Mouse (Mus musculus) intestine, postnatal 0 days (tissue): ENCODE results near the gene Ap3m1. TPM values are rescaled to one million over a fixed set of nuclear protein-coding genes. Genes with fewer than 3 reads are reported as not detected.

ENCODE experiments used
- ATAC-seq: fragments of 200-750 bp; cut with Nextera tagmentation; 2 replicates; pipeline ENCODE4 v1.8.0; 2017; ENCODE audit warnings: mild to moderate bottlenecking, moderate TSS enrichment, moderate library complexity
- H3K27ac ChIP-seq: fragments of 300-500 bp; sonication (generic); 2 replicates; pipeline ENCODE4 v1.5.1; 2014; ENCODE audit warnings: mild to moderate bottlenecking, low read depth, low read length, moderate library complexity
- H3K27me3 ChIP-seq: fragments of 300-500 bp; sonication (generic); replicated peaks from 2 replicates; pipeline ENCODE4 v1.6.1; 2014; ENCODE audit warnings: low read length, mixed read lengths; ENCODE audit not compliant: control insufficient read depth, insufficient read depth
- H3K36me3 ChIP-seq: fragments of 300-500 bp; sonication (generic); 2 replicates; pipeline ENCODE4 v1.6.1; 2014; ENCODE audit warnings: mild to moderate bottlenecking, moderate library complexity; ENCODE audit not compliant: control insufficient read depth, insufficient read depth
- H3K4me1 ChIP-seq: fragments of 300-500 bp; sonication (generic); replicated peaks from 2 replicates; pipeline ENCODE4 v1.6.1; 2014; ENCODE audit warnings: antibody characterized with exemption, low read length, mixed read lengths; ENCODE audit not compliant: control insufficient read depth, insufficient read depth
- H3K4me2 ChIP-seq: fragments of 300-500 bp; sonication (generic); replicated peaks from 2 replicates; pipeline ENCODE4 v1.6.1; 2014; ENCODE audit warnings: low read depth, mild to moderate bottlenecking, moderate library complexity
- H3K4me3 ChIP-seq: fragments of 300-500 bp; sonication (generic); 2 replicates; pipeline ENCODE4 v1.5.1; 2014; ENCODE audit warnings: low read depth, low read length
- H3K9ac ChIP-seq: fragments of 300-500 bp; sonication (generic); 2 replicates; pipeline ENCODE4 v1.6.1; 2014; ENCODE audit warnings: mild to moderate bottlenecking, low read depth, low read length
- H3K9me3 ChIP-seq: fragments of 300-500 bp; sonication (generic); 2 replicates; pipeline ENCODE4 v1.6.1; 2016; ENCODE audit warnings: mixed run types; ENCODE audit not compliant: control insufficient read depth
- CTCF ChIP-seq: sonication (generic); IDR thresholded peaks from 2 replicates; pipeline ENCODE4 v1.5.1; 2016; ENCODE audit warnings: low read depth, mild to moderate bottlenecking, control low read depth, antibody characterized with exemption, moderate library complexity
- WGBS: fragments of 180-500 bp; shearing (Covaris S2); extraction: QIAGEN DNeasy Blood & Tissue Kit; methylation state at CpG from one replicate; pipeline ENCODE4 v1.1.7; 2014; 5-methylcytosine and 5-hydroxymethylcytosine counted together
- polyA plus RNA-seq: library from polyadenylated mRNA; unstranded; fragments of >200 nt; fragmentation: Nextera tagmentation; extraction: Ambion mirVana; gene quantifications from 2 replicates; pipeline ENCODE4 v1.2.1, GENCODE M21; 2015

Ap3m1 gene
- polyA plus RNA-seq, 1 experiment from 2014 or later: 58.8 TPM

GRCm38 (mm10) chr14:21013800-21014334, 38.4 kb downstream of the Ap3m1 start:
- TF ChIP-seq CTCF: no peak
- ATAC-seq: no peak
- Histone ChIP-seq H3K4me2 (no peak overlapping the region), H3K27me3 (no peaks in the 10 kb centered on the region), H3K36me3 (peaks cover 64% of the 10 kb centered on the region), H3K4me3 (no peak overlapping the region), H3K4me1 (no peaks in the 10 kb centered on the region), H3K9me3 (no peaks in the 10 kb centered on the region), H3K9ac (no peak overlapping the region), H3K27ac (no peak overlapping the region)
- 85% methylated on average over 5 of the region's 5 CpGs for WGBS

- H3K36me3 ChIP-seq: peaks cover 46% of the 10 kb centered on the region
- WGBS: 37% methylated on average over 4 of the region's 4 CpGs
- no peak overlapping the region for H3K4me3 ChIP-seq
- no peaks in the 10 kb centered on the region for H3K4me1 ChIP-seq
- no peaks in the 10 kb centered on the region for H3K27me3 ChIP-seq
- no peak overlapping the region for H3K4me2 ChIP-seq
- no peak for ATAC-seq
- no peak for TF ChIP-seq CTCF
- no peaks in the 10 kb centered on the region for H3K9me3 ChIP-seq
- H3K9ac ChIP-seq: no peak overlapping the region
- no peak overlapping the region for H3K27ac ChIP-seq
Measured at GRCm38 (mm10) chr14:20999617-21000016, 52.7 kb downstream of the Ap3m1 start.

DNA sequence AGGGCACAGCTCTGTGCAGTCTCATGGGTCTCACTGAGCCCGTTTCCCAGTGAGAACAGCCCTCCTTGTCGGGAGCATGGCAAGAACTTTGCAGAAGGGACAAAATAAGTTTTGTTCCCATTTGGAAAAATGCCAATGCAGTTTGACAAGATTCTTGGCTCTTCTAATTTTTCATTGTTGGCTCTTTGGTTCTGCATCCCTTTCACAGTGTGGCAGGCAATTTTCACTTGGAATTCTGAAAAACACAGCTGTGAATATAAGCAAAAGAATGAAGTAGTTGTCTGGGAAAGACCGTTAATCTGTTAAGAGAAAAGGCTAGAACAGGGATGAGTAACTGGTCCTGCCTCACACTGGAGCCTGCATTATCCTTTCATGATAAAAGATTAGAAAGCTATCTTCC, 54.8 kb downstream of the Ap3m1 start:
- 75% methylated on average over 3 of the region's 3 CpGs for WGBS
- no peak for ATAC-seq
- H3K36me3 ChIP-seq: peaks cover 28% of the 10 kb centered on the region
- H3K4me2 ChIP-seq: no peak overlapping the region
- no peak overlapping the region for H3K9ac ChIP-seq
- H3K4me3 ChIP-seq: no peak overlapping the region
- no peaks in the 10 kb centered on the region for H3K9me3 ChIP-seq
- no peak overlapping the region for H3K27ac ChIP-seq
- no peaks in the 10 kb centered on the region for H3K4me1 ChIP-seq
- H3K27me3 ChIP-seq: no peaks in the 10 kb centered on the region
- no peak for TF ChIP-seq CTCF

- no peaks in the 10 kb centered on the region for H3K4me1 ChIP-seq
- H3K4me2 ChIP-seq: no peak overlapping the region
- no peaks in the 10 kb centered on the region for H3K27me3 ChIP-seq
- peaks cover 27% of the 10 kb centered on the region for H3K36me3 ChIP-seq
- H3K4me3 ChIP-seq: no peak overlapping the region
- no peak overlapping the region for H3K27ac ChIP-seq
- no peaks in the 10 kb centered on the region for H3K9me3 ChIP-seq
- WGBS: 66% methylated on average over 5 of the region's 5 CpGs
- H3K9ac ChIP-seq: no peak overlapping the region
- no peak for ATAC-seq
- TF ChIP-seq CTCF: no peak
Measured at GRCm38 (mm10) chr14:20996361-20996760, 55.9 kb downstream of the Ap3m1 start.

DNA sequence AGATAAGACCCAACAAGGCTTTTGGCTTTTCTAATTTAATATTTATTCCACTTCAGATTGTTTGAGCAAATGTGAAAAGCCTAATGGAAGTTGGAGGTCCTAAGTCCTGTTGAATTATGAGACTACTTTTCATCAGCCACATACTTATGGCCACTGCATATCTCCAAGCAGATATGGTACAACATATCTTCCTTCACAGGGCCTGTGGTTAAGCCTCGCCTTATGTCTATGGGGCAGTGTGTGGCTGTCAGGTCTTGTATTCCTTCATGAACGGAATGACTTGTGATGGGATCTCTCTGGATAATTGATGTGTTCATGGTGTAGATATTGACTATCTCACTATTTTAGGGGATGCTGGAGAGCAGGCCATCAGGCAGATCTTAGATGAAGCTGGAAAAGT, 56.8 kb downstream of the Ap3m1 start:
- peaks cover 23% of the 10 kb centered on the region for H3K36me3 ChIP-seq
- ATAC-seq: no peak
- no peak overlapping the region for H3K4me3 ChIP-seq
- no peaks in the 10 kb centered on the region for H3K27me3 ChIP-seq
- no peak overlapping the region for H3K4me2 ChIP-seq
- TF ChIP-seq CTCF: no peak
- H3K9ac ChIP-seq: no peak overlapping the region
- no peak overlapping the region for H3K27ac ChIP-seq
- WGBS: 89% methylated on average over 2 of the region's 2 CpGs
- H3K4me1 ChIP-seq: no peaks in the 10 kb centered on the region
- no peaks in the 10 kb centered on the region for H3K9me3 ChIP-seq

GRCm38 (mm10) chr14:20994475-20994874, 57.8 kb downstream of the Ap3m1 start:
- H3K4me2 ChIP-seq: no peak overlapping the region
- 75% methylated on average over 3 of the region's 3 CpGs for WGBS
- ATAC-seq: no peak
- no peak overlapping the region for H3K9ac ChIP-seq
- peaks cover 23% of the 10 kb centered on the region for H3K36me3 ChIP-seq
- no peak for TF ChIP-seq CTCF
- no peak overlapping the region for H3K27ac ChIP-seq
- H3K27me3 ChIP-seq: no peaks in the 10 kb centered on the region
- no peak overlapping the region for H3K4me3 ChIP-seq
- H3K4me1 ChIP-seq: no peaks in the 10 kb centered on the region
- no peaks in the 10 kb centered on the region for H3K9me3 ChIP-seq
